Mouse (Mus musculus): ENCODE results near the gene Syce1l.

DNA sequence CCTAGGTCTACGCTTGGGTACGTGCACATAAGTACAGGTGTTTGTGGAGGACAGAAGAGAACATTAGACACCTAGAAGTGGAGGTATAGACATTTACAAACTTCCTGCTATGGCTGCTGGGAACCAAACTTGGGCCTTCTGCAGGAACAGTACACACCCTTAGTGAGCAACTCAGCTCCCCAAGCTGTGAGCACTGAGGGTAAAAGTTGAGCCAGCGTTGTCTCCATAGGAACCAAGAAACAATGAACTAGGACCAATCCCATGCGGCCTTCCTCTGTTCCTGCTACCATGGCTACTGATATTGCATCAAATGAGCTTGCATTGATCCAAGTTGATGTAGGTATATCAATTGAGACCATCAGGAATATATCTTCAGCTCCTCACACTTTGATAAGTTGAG lies 22.0 kb downstream of the Syce1l start:
- TF ChIP-seq POLR2A (IDR thresholded peaks at IDR 0.05; ENCODE audit: borderline replicate concordance, extremely low read depth, insufficient read depth, insufficient read length, poor library complexity, severe bottlenecking) = no peak
- TF ChIP-seq CTCF (IDR thresholded peaks at IDR 0.05; ENCODE audit: borderline replicate concordance, extremely low read depth, insufficient read depth, insufficient read length) = no peak

Data from brain, embryonic 14.5 days (tissue).